Mouse (Mus musculus) heart, adult 2 months (tissue): ENCODE results near the gene Gpnmb. TPM values are rescaled to one million over a fixed set of nuclear protein-coding genes. Genes with fewer than 3 reads are reported as not detected.

Source experiments
- DNase-seq, 2 experiments: peaks; one replicate each; pipeline ENCODE4 v3.0.0; 2021
- H3K27ac ChIP-seq: fragments of 200-600 bp; 2 replicates; pipeline ENCODE4 v1.8.1; 2022
- H3K27me3 ChIP-seq: fragments of 200-500 bp; 2 replicates; pipeline ENCODE4 v1.6.1; 2012; ENCODE audit warnings: mild to moderate bottlenecking, low read length, inconsistent platforms, mixed read lengths; ENCODE audit not compliant: control insufficient read depth, insufficient read depth
- H3K36me3 ChIP-seq: fragments of 200-500 bp; 2 replicates; pipeline ENCODE4 v1.6.1; 2012; ENCODE audit warnings: low read length, inconsistent platforms; ENCODE audit not compliant: control insufficient read depth, insufficient read depth
- H3K4me1 ChIP-seq: fragments of 200-500 bp; 2 replicates; pipeline ENCODE4 v1.6.1; 2011; ENCODE audit warnings: low read length; ENCODE audit not compliant: control insufficient read depth, insufficient read depth
- H3K4me3 ChIP-seq: fragments of 200-600 bp; 2 replicates; pipeline ENCODE4 v1.8.1; 2022
- H3K79me2 ChIP-seq: fragments of 200-500 bp; replicated peaks from 2 replicates; pipeline ENCODE4 v1.6.1; 2012; ENCODE audit warnings: mild to moderate bottlenecking, inconsistent platforms, low read length, moderate library complexity, mixed read lengths; ENCODE audit not compliant: control insufficient read depth, insufficient read depth
- H3K9ac ChIP-seq: fragments of 200-500 bp; 2 replicates; pipeline ENCODE4 v1.6.1; 2012; ENCODE audit warnings: low read depth, mild to moderate bottlenecking, control low read depth, inconsistent platforms, low read length, mixed read lengths
- CTCF ChIP-seq: fragments of 200-600 bp; IDR thresholded peaks from 2 replicates; pipeline ENCODE4 v1.8.1; 2022; ENCODE audit warnings: antibody characterized with exemption, mild to moderate bottlenecking, moderate library complexity
- EP300 ChIP-seq: fragments of 200-500 bp; IDR thresholded peaks from 2 replicates; pipeline ENCODE4 v1.6.1; 2011; ENCODE audit warnings: low read depth, low read length, control low read depth; ENCODE audit not compliant: insufficient read depth
- POLR2A ChIP-seq: fragments of 200-500 bp; IDR thresholded peaks from 2 replicates; pipeline ENCODE4 v1.6.1; 2011; ENCODE audit warnings: mild to moderate bottlenecking, low read depth, low read length, control low read depth; ENCODE audit not compliant: insufficient read depth
- WGBS: fragments of 180-500 bp; shearing (Covaris S2); methylation state at CpG from one replicate; pipeline ENCODE4 v1.1.7; 2018; 5-methylcytosine and 5-hydroxymethylcytosine counted together
- intact Hi-C: fragments of 180-260 bp; cut with DNase I; formaldehyde crosslinking; loops from one replicate; pipeline ENCODE4 v1.15.1; 2025
- polyA plus RNA-seq: library from polyadenylated mRNA; depleted of rRNA; stranded (reverse); fragments of >200 nt; gene quantifications from 2 replicates; pipeline ENCODE4 v1.2.3, GENCODE M21; 2012
- total RNA-seq, 2 experiments: library from RNA; stranded (reverse); gene quantifications; 2 replicates each; pipeline ENCODE4 v1.2.3; 2021

Gene Gpnmb
- total and polyA plus RNA-seq, 3 experiments: 0.84 to 4.9 (median 1.3) TPM

DNA sequence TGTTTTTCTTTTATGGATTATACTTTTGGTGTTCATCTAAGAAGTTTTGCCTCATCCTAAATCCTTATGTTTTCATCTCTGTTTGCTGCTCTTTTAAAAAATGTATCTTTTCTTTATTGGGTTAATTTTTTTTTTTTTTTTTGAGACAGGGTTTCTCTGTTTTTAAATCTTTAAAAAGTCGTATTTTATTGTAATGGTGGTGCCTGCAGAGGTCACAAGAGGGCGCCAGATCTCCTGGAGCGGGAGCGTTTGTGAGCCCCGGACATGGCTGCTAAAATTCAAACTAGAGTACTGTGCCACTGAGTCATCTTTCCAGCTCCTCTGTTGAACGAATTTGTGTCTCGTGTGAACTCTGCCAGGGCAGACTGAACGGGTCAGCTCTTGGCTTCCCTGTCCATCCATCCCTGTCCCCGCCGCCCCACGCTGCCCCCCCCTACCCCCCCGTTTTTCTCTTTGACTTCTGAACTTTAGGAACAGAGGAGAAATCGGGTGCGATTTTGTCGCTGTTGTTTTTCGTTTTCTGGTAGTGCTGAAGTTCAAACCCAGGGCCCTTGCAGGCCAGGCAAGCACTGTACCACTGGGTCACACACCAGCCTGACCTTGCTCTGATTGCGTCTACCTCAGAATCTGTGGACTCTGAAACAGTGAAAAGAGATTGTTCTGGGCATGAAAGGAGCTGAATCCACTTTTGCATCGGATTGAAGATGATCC is 3.3 kb downstream of the Gpnmb start:
- Histone ChIP-seq H3K36me3 (no peaks in the 10 kb centered on the region), H3K27me3 (peaks cover 2% of the 10 kb centered on the region; the same call in 1 of the 2 replicates), H3K4me3 (no peak overlapping the region), H3K4me1 (peaks cover 2% of the 10 kb centered on the region), H3K79me2 (no peaks in the 10 kb centered on the region), H3K9ac (no peak overlapping the region), H3K27ac (no peak overlapping the region)
- intact Hi-C loops: no loop called here
- peak; percentile 46 to 62 for DNase-seq
- WGBS: 11% methylated on average over 18 of the region's 18 CpGs
- TF ChIP-seq CTCF: peak; percentile 85
- no peak for TF ChIP-seq EP300

DNA sequence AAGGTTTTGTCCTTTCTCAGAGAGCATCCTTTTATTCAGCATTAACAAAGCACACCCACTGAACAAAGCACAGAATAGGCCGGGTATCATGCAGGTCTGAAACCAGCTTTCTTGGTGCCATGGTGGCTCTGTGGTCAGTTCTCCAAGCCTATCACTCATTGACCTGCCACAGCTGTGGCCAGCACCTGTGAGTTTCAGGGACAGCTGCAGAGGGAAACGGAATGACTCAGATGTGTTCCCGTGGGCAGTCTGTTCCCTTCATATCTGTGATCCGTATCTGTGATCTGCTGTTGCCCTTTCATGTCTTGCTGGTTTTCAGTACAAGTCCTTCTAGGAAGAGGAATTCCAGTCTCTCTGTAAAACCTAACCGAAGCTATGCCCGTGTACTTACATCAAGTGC is 10.2 kb downstream of the Gpnmb start:
- Histone ChIP-seq H3K79me2 (no peaks in the 10 kb centered on the region), H3K9ac (no peak overlapping the region), H3K27ac (no peak overlapping the region), H3K4me1 (no peaks in the 10 kb centered on the region), H3K4me3 (no peak overlapping the region), H3K36me3 (no peaks in the 10 kb centered on the region), H3K27me3 (no peaks in the 10 kb centered on the region)
- intact Hi-C loops: no loop called here
- no peak for TF ChIP-seq CTCF
- TF ChIP-seq EP300: no peak
- TF ChIP-seq POLR2A: no peak
- no peak for DNase-seq
- 69% methylated on average over 6 of the region's 6 CpGs for WGBS

DNA sequence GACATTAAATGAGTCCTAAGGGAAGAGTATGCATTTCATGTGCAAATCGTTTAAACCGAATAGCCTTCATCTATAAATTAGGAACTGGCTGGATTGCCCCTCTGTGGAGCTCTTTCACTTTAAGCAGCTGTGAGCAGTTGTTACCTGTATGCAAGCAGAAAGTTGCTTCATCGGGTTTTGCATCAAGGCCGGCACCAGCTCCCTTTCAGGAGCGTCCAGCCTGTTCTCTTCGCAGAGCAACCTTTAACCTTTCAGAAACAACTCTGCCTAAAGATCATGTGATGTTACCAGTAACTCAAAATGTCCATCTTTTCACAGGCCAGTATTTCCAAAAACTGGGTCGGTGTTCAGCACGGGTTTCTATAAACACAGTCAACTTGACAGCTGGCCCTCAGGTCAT is 10.6 kb downstream of the Gpnmb start:
- intact Hi-C loops: no loop called here
- 80% methylated on average over 8 of the region's 8 CpGs for WGBS
- DNase-seq: no peak
- Histone ChIP-seq H3K79me2 (no peaks in the 10 kb centered on the region), H3K36me3 (no peaks in the 10 kb centered on the region), H3K9ac (no peak overlapping the region), H3K4me1 (no peaks in the 10 kb centered on the region), H3K27ac (no peak overlapping the region), H3K27me3 (no peaks in the 10 kb centered on the region), H3K4me3 (no peak overlapping the region)
- TF ChIP-seq EP300 (no peak), CTCF (no peak), POLR2A (no peak)

DNA sequence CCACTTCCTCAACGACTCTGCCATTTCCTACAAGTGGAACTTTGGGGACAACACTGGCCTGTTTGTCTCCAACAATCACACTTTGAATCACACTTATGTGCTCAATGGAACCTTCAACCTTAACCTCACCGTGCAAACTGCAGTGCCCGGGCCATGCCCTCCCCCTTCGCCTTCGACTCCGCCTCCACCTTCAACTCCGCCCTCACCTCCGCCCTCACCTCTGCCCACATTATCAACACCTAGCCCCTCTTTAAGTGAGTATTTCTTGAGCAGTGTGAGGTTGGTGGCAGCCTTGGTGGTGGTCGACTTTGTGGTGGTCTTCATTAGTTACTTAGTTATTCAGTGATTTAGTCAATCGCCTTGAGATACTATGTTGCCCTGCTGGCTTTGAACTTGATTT is 11.5 kb downstream of the Gpnmb start:
- TF ChIP-seq EP300 (no peak), POLR2A (no peak), CTCF (no peak)
- no peaks in the 10 kb centered on the region for H3K4me1 ChIP-seq
- H3K36me3 ChIP-seq: no peaks in the 10 kb centered on the region
- no peak overlapping the region for H3K4me3 ChIP-seq
- no peak overlapping the region for H3K9ac ChIP-seq
- intact Hi-C loops: no loop called here
- no peak overlapping the region for H3K27ac ChIP-seq
- DNase-seq: no peak
- H3K27me3 ChIP-seq: no peaks in the 10 kb centered on the region
- no peaks in the 10 kb centered on the region for H3K79me2 ChIP-seq
- WGBS: 51% methylated on average over 10 of the region's 10 CpGs

DNA sequence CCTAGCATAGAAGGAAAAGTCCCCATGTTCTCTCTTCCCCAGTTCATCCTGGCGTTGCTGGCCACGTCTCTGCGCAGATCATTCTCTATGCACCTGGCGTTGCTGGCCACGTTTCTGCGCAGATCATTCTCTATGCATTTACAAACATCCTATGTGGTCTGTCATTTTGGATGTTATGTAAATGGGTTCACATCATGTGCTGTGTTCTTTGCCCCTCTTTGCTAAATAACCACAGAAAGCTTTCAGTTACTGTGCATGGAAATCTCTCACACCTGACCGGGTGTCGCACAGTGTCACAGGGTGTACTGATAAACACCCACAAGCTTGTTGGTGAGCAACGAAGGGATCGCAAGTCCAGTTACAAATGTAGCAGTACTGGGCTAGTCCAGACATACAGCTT is 12.0 kb downstream of the Gpnmb start:
- Histone ChIP-seq H3K9ac (no peak overlapping the region), H3K27me3 (no peaks in the 10 kb centered on the region), H3K36me3 (no peaks in the 10 kb centered on the region), H3K79me2 (no peaks in the 10 kb centered on the region), H3K27ac (no peak overlapping the region), H3K4me3 (no peak overlapping the region), H3K4me1 (no peaks in the 10 kb centered on the region)
- DNase-seq: no peak
- intact Hi-C loops: no loop called here
- WGBS: 85% methylated on average over 10 of the region's 10 CpGs
- TF ChIP-seq POLR2A: no peak
- TF ChIP-seq EP300: no peak
- TF ChIP-seq CTCF: no peak

DNA sequence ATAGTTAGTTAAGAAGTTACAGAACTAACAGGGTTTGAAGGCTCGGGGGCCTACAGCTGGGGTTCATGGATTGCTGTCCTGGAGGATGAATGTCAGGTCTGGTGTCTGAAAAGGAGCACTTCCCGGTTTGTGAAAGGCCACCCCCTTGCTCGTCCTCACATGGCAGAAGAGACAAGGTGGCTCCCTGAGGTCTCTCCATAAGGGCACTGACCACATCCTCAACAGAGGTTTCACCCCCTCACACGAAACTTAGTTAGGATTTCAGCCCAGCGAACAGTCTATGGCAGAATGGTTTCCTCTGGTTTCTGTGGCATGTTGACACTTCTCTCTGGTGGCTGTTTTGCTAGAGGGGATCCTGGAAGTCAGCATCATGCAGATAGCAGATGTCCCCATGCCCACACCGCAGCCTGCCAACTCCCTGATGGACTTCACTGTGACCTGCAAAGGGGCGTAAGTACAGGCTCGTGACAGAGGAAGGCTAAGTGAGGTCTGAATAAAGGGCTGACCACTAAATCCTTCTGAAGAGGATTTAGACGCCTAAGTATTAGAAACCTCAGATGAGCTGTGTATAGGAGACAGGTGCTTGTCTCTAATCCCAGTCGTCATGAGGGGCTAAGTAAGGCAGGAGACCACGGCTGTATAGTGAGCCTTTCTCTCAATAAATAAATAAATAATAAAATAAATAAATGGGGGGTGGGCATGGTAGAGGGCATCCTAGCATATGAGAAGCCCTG is 14.5 kb downstream of the Gpnmb start:
- WGBS: 76% methylated on average over 11 of the region's 11 CpGs
- H3K4me1 ChIP-seq: no peaks in the 10 kb centered on the region
- TF ChIP-seq CTCF (no peak), POLR2A (no peak), EP300 (no peak)
- no peak overlapping the region for H3K4me3 ChIP-seq
- H3K27me3 ChIP-seq: no peaks in the 10 kb centered on the region
- no peak overlapping the region for H3K27ac ChIP-seq
- no peaks in the 10 kb centered on the region for H3K79me2 ChIP-seq
- H3K36me3 ChIP-seq: no peaks in the 10 kb centered on the region
- intact Hi-C loops: no loop called here
- no peak for DNase-seq
- no peak overlapping the region for H3K9ac ChIP-seq
